Mouse (Mus musculus): ENCODE results near the gene Pxt1.
"Not testable (repeated sequence)": the region's sequence is repeated elsewhere in the genome, so short reads cannot be mapped to it uniquely, and the experiment has no call there.

Gene Pxt1

GRCm38 (mm10) chr17:28943740-28944139 lies at the start of gene Pxt1:
Gene Pxt1 (minus strand): TSS chr17:28943840.
- no peak for DNase-seq (ENCODE audit: low spot score)

DNA sequence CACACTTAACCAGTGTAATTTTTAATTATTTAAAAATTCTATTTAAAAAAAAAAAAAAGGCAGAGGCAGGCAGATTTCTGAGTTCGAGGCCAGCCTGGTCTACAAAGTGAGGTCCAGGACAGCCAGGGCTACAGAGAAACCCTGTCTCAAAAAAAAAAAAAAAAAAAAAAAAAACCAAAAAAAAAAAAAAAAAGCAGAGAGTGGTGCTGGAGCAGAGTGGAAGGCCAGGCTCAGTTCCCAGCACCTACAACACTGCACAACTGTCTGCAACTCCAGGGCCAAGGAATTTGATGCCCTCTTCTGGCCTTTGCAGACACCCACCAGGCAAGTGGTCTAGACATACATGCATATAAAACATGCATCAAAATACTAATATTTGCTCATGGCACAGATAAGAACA lies 49.4 kb upstream of the Pxt1 start:
- not testable (repeated sequence) for DNase-seq (ENCODE audit: low spot score)

DNA sequence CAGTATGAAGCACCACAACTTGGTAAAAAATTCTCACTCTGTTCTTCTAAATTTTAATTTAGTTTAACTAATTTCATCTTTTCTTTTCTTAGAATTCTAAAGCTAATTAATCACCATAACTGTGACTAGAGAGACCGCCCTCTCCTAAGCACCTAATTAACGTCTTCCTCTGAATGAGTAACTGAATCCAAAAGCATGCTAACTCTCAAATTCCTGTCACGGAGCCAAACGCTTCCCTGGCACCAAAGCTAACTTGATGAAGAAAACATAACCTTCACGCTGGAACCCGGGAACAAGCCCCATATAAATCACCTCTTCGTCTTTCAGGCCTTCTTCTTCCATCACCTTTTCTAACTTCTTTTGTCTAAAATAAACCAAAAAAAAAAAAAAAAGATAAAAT lies 48.5 kb upstream of the Pxt1 start:
- DNase-seq (ENCODE audit: low spot score): peak; percentile 57

DNA sequence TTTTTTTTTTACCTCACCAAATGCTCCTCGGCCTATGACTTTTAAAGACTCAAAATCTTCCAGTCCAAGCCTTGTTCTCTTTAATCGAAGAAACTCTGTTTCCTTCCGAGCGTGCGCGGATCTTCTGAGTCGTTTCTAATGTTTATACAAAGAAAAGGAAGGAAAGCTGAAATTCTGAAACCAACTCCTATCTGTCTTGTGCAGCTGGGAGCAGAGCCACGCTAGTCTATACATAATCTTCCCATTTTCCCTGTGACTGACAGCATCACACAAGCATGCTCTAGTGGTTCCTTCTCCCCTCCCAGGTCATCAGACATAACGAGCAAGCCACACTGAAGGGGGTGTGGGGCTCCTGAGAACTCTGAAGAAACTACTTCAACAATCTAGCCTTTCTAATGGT lies 47.6 kb upstream of the Pxt1 start:
- DNase-seq (ENCODE audit: low spot score): no peak

DNA sequence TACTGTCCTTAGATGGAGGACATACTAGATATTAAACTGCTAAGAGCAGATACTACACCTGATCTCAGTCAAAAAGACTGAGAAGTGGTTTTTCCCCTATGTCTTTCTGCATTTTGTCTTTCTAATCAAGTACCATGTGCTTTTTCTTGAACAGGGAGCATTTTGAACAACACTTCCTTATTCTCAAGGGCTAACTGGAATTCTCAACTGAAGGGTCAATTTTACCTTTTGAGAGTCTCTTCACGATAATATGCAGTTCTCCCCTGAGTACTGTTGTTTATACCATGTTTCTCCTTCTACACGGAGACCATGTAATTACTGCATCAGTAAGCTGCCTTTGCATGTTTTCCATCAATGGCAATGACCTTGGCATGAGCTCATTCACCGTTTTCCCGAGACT lies 46.4 kb upstream of the Pxt1 start:
- DNase-seq (ENCODE audit: low spot score): no peak

DNA sequence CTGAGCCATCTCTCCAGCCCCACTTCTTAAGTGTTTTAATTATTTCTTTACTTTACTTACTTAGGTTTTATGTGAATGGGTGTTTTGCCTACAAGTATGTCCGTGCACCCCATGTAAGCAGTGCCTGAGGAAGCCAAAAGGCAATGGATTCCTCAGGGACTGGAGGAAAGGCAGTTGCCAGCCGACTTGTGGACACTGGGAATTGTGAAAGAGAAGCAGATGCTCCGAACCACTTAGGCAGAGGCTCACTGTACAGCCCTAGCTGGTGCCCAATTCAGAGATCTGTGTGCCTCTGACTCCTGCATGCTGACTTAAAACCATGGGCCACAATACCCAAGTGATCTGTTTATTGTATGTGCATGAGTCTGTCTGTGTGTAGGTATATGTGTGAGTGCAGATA lies 45.4 kb upstream of the Pxt1 start:
- no peak for DNase-seq (ENCODE audit: low spot score)

GRCm38 (mm10) chr17:28988291-28988690 lies 44.7 kb upstream of the Pxt1 start:
- DNase-seq (ENCODE audit: low spot score): no peak

DNA sequence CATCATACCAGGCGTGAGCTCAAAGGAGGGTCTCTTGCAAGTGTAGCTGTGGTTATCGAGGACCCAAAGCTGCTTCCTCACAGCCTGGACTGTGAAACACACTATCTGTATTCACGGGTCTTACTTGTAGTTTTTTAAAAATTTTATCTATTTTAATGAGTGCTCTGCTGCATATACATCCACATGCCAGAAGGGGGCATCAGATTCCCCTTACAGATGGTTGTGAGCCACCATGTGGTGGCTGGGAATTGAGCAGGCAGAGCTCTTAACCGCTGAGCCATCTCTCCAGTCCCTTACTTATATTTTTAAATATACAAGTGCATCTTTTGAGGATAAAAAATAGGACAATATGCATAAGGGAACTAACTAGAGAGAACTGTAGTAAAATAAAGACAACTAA lies 44.1 kb upstream of the Pxt1 start:
- DNase-seq (ENCODE audit: low spot score): peak; percentile 67

DNA sequence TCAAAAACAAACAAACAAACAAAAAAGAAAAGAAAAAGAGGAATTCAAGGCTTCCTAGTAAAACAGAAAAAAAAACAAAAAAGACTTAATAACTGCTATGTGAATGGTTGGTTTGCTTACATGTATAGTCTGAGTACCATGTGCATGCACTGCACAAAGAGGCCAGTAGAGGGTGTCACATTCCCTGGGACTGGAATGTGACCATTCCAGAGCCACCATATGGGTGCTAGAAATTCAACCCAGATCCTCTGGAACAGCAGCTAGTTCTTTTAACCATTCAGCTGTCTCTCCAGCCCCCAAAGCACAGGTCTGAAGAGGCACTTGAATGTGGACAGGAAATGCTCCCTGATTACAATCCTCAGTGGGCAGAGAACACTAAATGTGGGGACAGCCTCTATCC lies 43.2 kb upstream of the Pxt1 start:
- DNase-seq (ENCODE audit: low spot score): peak; percentile 39

GRCm38 (mm10) chr17:28984724-28985420 lies 41.2 kb upstream of the Pxt1 start:
- no peak for DNase-seq (ENCODE audit: low spot score)

DNA sequence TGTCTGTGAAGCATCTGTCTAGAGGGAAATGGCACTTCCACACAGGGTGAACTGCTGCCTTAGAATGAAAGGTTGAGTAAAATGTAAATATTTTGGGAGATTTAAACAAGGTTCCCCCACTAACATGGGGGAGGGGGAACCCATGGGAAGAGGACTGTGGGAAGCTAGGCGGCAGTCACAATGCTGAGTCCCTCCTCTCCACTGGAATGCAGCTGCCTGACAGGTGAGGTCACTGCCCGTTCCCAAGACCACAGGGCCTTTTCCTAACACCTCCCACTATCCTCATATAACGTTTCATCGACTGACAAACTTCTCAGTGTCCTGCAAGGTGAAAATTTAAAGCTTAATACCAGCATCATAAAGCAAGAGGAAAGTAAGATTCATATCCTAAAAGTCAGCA lies 39.0 kb upstream of the Pxt1 start:
- DNase-seq (ENCODE audit: low spot score): no peak

DNA sequence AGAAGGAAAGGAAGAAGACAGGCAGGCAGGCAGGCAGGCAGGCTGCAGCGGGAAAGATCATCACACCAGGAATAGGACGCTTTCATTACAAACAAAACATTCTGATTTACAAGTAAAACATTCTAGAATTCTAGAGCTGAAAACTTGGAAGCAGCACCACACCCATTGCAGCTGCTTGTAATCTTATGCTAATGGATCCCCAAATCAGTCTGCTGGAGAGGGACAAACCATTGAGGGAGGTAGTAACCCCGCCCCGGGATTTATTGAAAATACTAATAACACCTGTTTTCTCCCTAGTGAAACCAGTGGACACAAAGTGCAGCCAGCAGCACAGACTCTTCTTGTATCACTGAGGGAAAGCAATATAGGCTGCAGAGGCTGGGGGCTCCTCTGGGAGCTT lies 37.4 kb upstream of the Pxt1 start:
- no peak for DNase-seq (ENCODE audit: low spot score)

DNA sequence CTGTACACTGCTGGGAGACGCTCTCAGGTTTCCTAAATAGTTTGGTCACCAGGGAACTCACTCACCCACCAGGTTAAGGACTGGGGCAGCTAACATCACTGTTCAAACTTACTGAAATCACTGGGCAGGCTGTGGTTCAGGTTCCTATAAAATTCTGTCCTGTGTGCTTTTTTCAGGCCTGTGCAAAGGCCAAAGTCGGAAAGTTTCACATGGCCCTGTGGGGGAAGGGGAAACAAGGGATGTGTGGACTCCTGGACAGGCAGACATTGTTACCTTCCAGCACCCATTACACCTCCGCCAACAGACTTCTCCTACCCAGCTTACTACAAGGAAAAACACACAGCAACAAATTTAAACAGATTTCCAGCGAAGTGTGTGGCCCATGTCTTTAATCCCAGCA lies 35.5 kb upstream of the Pxt1 start:
- DNase-seq (ENCODE audit: low spot score): no peak

GRCm38 (mm10) chr17:28970122-28970521 lies 26.5 kb upstream of the Pxt1 start:
- DNase-seq (ENCODE audit: low spot score): no peak

- no peak for DNase-seq (ENCODE audit: low spot score)
Observed at GRCm38 (mm10) chr17:28967021-28967610, 23.5 kb upstream of the Pxt1 start.

DNA sequence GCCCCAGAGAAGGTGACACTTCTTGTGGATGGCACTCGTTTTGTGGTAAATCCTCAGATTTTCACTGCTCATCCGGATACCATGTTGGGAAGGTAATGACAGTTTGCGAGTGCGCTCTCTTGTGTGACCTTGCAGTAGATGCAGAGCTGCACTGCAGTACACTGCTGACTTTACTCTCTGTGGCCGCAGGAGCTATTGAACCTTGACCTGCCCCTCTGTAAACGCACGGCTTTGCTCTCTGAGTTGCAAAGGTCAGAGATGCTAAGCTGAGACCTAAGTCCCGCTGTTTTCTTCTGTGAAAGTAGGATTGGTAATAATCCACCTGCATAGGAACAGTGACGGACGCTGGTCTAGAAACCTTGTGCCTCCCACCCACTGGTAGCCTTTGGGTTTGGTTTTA lies 18.0 kb upstream of the Pxt1 start:
- no peak for DNase-seq (ENCODE audit: low spot score)

GRCm38 (mm10) chr17:28960597-28960996 lies 17.0 kb upstream of the Pxt1 start:
- DNase-seq (ENCODE audit: low spot score): no peak

GRCm38 (mm10) chr17:28954416-28954815 lies 10.8 kb upstream of the Pxt1 start:
- DNase-seq (ENCODE audit: low spot score): no peak

GRCm38 (mm10) chr17:28953251-28953650 lies 9.6 kb upstream of the Pxt1 start:
- peak; percentile 20 for DNase-seq (ENCODE audit: low spot score)

DNA sequence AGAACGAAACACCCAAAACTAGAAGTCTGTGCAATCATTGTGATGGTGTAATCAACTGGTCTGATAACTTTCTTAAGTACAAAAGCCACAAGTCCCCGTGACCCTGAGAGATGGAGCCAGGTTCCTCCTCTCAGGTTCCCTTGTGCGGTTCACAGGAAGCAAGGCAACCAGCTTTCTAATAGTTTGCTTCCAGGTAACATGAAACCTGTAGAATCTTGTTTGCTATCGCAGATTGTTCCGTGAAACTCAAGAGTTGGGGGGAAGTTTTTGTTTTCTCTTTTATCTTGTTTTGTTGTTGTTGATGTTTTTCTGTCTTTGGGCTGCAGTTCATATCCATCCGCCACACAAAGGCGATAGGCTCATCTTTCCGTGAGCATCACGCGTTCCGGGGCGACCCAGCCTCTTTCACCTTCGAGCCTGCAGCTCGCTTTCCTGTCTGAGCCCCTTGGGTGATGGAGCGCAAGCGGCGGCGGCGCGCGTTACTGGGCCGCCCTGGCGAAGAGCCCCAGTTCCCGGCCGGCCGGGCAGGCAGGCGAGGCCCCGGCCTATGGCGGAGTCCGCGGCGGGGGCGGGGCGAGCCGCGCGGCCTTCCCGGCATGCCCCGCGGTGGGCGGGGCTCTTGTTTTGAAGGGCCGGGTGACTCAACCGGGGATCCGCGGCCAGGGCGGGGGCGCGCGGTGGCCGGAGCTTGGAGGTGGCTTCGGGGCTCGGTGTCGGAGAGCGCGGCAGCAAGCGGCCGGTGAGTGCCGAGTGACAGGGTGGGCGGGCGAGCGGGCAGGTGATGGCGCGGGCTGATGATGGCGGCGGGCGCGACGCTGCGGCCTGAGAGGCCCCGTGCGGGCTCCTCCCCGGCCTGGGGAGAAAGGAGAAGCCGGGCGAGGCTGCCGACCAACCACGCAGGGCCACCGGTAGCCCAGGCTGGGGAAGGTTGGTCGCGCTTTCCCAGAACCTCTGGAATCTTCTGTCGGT lies 8.5 kb upstream of the Pxt1 start, which contains the start of gene Kctd20:
Gene Kctd20, plus strand, starts transcription at position 120 of the 969 bp plus-strand sequence.
- peak; percentile 94 for DNase-seq (ENCODE audit: low spot score)

DNA sequence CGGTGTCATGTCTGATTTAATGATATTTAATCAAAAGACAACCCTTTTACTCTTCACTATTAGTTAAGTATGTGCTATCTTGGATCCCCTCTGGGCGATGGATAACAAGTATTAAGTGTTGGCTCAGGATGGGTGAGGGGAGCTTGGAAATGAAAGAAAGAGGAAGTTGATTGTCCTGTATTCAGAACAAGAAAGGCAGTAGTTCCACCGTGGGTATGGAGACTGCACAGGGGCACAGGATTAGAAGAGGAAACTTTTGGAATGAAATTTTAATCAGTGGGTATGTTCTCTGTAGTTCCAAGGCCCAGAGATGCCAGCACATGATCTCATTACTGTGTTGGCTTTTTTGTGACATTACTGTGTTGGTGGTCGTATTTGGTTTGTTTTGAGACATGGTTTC lies 7.1 kb upstream of the Pxt1 start:
- no peak for DNase-seq (ENCODE audit: low spot score)

DNA sequence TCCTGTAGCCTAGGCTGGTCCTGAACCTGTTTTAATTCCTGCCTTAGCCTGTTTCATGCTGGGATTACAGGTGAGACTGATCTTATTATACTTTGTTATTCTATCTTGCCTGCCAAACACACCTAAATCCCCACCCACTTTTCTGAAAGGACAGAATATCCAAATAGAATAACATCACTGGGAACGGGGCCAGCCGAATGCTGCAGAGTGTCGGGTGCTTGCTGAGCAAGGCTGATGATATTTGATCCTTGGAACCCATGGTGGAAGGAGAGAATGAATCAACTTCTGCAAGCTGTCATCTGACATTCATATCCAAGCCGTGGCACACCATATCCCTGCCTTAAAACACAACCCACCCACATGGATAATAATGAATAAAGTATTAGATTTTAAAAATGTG lies 5.0 kb upstream of the Pxt1 start:
- no peak for DNase-seq (ENCODE audit: low spot score)
